Mouse (Mus musculus): ENCODE measurements around the gene Ppm1b.

Gene Ppm1b

DNA sequence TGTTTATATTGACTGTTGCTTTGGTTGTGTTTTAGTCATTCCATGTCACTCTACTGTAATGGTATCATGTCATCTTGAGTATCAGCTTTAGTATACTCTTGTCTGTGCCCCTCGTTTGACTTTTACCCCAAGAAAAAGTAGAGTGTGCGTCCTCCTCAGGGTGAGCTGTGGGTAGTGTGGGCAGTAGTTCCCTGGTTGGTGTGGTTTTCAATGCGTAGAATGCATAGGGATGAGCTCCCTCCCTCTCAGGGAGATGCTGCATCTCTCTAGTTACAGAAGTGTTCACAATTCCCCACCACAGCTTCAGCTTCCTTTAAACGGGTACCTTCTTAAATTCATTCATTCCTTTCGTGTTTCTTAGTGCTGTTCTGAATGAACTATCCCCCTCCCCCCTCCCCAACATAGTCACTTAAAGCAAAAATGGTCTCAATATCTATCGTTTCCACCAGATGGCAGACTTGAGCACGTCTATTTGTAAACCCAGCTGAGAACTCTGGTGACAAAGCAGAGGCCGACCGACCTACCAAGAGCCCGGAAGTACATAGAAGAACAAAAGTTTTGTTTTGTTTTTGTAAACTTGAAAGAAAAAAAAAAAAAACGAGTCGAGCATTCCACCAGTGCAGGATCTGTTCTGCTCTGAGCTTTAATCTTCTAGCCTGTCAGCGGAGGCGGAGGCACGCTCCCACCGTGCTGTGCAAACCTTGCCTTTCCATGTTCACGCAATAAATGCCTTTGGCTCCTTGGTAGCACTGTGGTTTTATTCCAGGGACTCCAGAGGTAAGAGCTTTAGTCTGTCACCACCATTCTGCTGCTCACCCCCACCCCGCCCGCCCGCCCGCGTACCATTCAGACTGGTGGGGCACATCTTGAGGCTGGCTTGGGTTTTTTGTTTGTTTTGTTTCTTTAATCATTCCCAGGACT lies 67.0 kb downstream of the Ppm1b start:
- peak; percentile 66 for DNase-seq (ENCODE audit: extremely low spot score)

- no peak for DNase-seq (ENCODE audit: extremely low spot score)
Observed at GRCm38 (mm10) chr17:85024237-85024636, 67.7 kb downstream of the Ppm1b start.

DNA sequence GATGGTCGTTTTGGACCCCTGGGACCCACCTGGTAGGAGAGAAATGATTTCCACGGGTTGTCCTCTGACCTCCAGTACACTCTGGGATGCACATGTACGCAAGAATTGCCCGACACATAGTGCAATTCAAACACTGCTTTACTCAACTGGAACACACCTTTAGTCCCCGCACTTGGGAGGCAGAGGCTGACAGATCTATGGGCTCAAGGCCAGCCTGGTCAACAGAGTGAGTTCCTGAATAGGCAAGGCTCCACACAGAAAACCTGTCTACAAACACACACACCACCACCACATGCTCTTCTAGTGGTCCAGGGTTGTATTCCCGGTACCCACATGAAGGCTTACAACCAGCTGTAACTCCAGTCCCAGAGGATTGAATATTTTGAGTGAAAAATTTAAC lies 68.6 kb downstream of the Ppm1b start:
- DNase-seq (ENCODE audit: extremely low spot score) = no peak

DNA sequence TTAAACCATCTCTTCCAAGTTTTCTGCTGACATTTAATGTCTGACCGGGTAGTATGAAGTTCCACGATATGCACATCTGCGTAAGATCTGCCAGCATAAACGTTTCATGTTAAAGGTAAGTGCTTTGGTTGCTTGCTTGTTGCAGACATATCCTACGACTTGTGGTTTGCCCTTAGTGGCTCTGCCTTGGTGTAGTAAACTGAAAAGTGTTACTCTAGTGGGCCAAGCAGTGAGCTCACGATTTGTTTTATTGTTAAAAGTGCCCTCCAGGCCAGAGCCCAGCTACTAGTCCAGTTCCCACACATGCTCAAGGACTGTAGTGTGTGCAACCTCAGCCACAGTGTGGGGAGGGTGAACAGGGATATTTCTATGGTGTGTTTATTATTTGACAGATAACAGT lies 69.9 kb downstream of the Ppm1b start:
- no peak for DNase-seq (ENCODE audit: extremely low spot score)

DNA sequence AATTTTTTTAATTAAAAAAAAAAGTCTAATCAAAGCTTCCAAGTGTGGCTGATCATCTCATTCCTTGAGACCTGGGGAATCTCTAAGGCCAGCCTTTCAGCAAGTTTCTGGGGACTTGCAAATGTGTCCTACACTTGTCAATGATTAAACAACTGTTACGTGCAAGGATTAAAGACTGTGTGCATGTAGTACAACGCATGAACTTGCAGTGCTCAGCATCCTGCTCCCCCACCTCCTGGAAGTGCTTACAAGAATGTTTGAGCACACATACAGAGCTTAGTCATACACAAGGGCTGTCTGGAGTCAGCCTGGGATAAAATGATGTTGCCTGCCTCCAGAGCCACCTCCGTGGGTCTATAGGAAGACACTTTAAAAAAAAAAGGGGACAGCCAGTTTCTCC lies 70.7 kb downstream of the Ppm1b start:
- no peak for DNase-seq (ENCODE audit: extremely low spot score)

GRCm38 (mm10) chr17:85028093-85028739 lies 71.7 kb downstream of the Ppm1b start, which contains the start of gene Slc3a1:
Gene Slc3a1 (plus strand): TSS chr17:85028376.
- no peak for DNase-seq (ENCODE audit: extremely low spot score)

GRCm38 (mm10) chr17:85028797-85029196 lies 72.3 kb downstream of the Ppm1b start:
- no peak for DNase-seq (ENCODE audit: extremely low spot score)

- no peak for DNase-seq (ENCODE audit: extremely low spot score)
Observed at GRCm38 (mm10) chr17:85030651-85031050, 74.1 kb downstream of the Ppm1b start.

GRCm38 (mm10) chr17:85033087-85033486 lies 76.5 kb downstream of the Ppm1b start:
- no peak for DNase-seq (ENCODE audit: extremely low spot score)

- DNase-seq (ENCODE audit: extremely low spot score) = no peak
Observed at GRCm38 (mm10) chr17:85034068-85034467, 77.5 kb downstream of the Ppm1b start.

DNA sequence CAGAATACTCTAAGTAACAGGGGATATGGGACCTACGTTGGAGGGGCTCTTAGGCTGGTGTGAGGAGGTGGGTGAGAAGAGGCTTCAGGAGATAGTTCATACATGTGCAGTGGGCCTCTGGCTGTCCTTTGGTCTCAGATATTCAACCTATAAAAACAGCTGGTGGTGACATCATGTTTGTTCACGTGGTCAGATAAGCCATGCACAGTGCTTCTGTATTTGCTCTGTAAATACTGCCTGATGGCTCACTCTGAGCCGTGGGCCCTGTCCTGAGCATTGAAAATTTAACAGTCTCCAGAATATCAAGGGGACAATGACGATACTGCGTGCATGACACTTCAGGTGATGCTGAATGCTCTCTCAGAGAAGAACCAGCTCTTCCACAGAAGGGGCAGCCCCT lies 81.3 kb downstream of the Ppm1b start:
- no peak for DNase-seq (ENCODE audit: extremely low spot score)

DNA sequence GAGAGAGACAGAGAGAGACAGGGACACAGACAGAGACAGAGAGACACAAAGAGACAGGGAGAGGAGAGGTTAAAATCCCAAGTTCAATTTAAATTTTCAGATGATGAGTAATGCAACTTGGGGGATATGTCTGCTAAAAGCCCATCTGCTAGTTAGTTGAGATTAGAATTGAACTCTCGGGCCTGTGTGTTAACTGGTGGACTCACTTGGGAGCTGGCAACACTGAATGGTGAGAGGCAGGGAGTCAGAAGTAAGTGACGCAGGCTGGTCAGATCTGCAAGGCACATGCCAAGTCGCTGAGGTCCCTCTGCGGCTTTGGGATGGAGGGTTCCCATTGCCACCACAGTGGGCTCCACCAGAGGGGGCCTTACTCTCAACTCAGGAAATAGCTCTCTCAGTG lies 81.8 kb downstream of the Ppm1b start:
- no peak for DNase-seq (ENCODE audit: extremely low spot score)

- DNase-seq (ENCODE audit: extremely low spot score) = no peak
Observed at GRCm38 (mm10) chr17:85038761-85039160, 82.2 kb downstream of the Ppm1b start.

DNA sequence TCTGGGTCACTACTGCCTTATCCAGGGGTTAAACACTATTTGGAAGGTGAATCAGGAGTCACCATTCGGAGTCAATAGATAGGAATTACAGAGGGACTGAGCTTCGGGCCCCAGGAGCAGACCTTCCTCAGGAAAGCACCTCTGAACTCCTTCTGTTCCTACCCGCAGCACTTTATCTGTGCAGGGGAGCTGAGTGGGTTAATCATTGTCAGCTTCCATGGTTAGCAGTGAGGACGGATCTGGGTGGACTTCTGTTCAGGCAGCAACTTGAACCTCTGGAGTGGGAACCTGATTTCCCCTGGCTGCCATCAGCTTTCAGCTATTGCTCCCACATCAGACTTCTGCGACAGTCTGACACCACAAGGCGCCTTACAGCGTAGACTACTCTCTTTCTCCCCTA lies 84.4 kb downstream of the Ppm1b start:
- DNase-seq (ENCODE audit: extremely low spot score) = no peak

DNA sequence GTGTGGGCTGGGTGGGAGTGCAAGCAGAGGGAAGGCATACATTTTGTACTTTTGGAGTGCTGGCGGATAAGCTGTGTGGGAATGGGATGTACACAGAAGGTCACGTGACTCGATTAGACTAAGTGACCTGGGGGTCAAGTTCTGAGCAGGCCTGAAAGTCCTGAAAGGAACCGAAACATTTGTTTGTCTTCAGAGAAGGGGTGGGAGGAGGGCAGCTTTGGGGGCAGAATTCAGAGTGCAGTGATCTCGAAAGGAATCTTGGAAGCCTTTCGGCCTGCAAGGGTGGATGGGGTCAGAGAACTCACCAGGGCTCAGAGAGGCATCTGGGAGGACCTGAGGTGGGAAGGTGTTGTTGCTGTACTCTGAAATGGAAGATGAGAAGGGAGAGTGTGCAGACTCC lies 85.9 kb downstream of the Ppm1b start:
- no peak for DNase-seq (ENCODE audit: extremely low spot score)

- no peak for DNase-seq (ENCODE audit: extremely low spot score)
Observed at GRCm38 (mm10) chr17:85043404-85043816, 86.9 kb downstream of the Ppm1b start.

DNA sequence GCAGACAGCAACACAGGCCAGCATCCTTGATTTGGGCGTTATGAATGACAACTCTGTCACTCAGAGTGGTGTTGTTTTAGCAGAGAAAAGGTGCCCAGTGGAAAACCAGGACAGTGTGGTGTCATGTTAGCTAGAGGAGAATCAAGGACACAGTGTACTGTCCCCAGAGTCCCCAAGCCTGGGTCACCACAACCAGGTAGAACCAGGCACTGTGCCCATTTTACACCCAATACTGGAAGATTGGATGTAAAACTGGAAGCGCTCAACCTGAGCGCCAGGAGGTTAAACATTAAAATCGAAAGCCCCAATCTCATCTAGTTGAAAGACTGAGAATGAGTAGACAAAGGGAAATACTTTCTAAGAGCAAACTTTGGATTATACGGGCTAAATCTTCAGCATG lies 87.9 kb downstream of the Ppm1b start:
- DNase-seq (ENCODE audit: extremely low spot score) = no peak

DNA sequence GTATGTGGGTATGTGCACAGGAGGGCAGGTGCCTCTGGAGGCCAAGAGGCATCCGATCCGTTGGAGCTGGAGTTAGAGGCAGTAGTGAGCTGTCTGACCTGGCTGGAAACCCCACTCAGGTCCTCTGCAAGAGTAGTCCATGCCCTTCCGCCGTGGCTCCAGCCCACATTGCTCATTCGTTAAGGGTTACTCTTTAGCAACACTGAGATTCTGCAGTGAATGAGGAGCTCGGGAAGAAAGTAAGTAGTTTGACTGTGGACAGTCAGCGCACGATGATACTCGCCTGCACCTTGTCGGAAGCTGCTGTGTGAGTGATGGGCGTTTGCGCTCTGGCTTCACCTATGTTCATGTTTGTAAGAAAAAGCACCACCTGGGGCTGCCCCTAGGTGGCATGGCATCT lies 88.6 kb downstream of the Ppm1b start:
- DNase-seq (ENCODE audit: extremely low spot score) = no peak

- DNase-seq (ENCODE audit: extremely low spot score) = no peak
Observed at GRCm38 (mm10) chr17:85048379-85048778, 91.8 kb downstream of the Ppm1b start.

DNA sequence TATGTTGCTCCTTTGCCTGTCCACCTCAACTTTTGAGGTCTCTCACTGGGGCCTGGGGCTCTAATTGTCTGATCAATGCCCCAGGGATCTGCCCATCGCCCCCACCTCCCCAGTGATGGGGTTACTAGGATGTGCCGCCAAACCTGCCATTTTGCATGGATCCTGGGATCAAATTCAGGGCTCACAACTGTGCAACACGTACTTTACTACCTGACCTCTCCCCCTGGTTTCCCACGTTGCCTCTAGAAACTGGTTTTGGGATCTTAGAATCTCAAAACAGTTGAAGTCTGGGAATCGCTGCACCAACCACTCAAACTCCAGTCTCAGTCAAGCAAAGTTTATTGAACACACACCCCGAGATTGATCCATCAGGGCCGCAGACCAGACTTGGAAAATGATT lies 101.7 kb downstream of the Ppm1b start:
- no peak for DNase-seq (ENCODE audit: extremely low spot score)

DNA sequence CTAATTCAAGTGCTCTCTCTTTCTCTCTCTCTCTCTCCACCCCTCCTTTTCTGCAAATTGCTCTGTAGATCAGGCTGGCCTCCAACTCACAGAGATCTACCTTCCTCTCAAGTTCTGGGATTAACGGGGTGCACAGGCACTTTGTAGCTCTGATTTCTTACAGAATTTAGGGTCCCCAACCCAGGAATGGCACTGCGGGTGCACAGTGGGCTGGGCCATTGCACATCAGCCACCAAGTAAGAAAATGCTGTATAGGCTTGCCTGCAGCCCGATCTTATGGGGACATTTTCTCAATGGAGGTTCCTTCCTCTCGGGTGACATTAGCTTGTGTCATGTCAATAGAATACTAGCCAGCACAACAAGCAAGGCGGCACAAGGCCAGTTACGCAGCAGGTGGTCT lies 102.6 kb downstream of the Ppm1b start:
- no peak for DNase-seq (ENCODE audit: extremely low spot score)

- no peak for DNase-seq (ENCODE audit: extremely low spot score)
Observed at GRCm38 (mm10) chr17:85063560-85063959, 107.0 kb downstream of the Ppm1b start.

- no peak for DNase-seq (ENCODE audit: extremely low spot score)
Observed at GRCm38 (mm10) chr17:85067331-85067730, 110.8 kb downstream of the Ppm1b start.

Measured in embryo, embryonic 9.5 days (tissue).